Mouse (Mus musculus) cerebellum, adult 11-12 months (tissue): Measurements from ENCODE around the gene Borcs5.

Source experiments
- DNase-seq: peaks from one replicate; pipeline ENCODE4 v3.0.0; 2022

Borcs5 gene

DNA sequence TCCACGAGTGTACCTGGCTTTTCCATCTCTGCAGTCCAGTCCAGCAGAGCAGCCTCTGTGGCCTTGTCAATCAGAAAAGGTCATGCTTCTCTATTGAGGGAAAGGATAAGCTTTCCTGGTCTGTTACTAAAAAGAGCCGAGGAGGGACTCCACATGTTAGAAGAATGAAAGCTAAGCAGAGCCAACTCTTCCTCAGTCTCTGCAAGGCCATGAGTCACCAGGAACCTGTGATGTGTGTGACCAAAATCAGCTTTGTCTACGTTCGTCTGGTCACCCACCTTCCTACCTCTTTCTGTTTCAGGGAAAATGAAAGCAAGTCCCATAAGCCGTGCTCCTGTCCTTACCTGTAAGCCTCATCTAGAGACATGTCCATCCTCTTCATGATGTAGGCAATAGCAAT lies 80.8 kb downstream of the Borcs5 start:
- no peak for DNase-seq

DNA sequence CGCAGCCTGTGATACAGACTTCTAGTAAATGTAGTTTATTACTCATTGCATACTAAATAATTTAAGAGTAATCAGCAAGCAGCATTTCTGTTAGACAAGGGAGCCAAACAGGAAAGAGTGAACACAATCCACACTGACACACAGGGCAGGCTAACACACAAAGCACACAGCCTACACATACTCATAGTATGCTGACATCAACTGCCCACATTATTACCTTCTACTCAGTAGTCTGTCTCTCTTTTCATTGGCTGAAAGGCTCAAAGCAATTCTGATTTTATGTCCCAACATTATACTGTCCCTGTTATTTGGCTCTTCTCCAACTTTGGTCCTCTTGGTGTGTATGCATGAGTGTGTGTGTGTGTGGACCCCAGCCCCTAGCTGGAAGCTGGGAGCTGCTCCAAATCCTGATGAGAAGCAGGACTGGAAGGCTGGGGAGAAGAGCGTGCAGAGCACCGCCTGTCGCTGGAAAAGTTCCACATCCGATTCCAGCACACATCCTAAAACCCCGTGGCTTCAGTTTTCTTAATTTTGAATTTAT lies 82.5 kb downstream of the Borcs5 start:
- DNase-seq, result no peak

DNA sequence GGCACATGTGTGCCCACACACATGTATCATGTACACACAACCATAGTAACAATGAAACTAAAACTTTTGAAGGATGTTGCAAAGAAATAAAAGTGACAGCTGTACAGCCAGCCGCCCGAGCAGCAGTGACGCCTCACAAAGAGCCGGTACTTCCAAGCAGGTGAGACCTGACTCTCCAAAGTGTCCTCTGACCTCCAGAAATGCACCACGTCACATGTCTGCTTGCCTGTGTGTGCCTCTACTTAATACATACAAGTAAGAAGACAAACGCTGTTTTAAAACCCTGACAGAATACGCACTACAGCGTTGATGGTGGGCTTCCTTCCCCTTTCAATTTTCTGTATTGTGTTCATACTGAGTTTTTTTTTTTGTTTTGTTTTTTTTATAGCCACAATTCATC lies 83.6 kb downstream of the Borcs5 start:
- no peak for DNase-seq

DNA sequence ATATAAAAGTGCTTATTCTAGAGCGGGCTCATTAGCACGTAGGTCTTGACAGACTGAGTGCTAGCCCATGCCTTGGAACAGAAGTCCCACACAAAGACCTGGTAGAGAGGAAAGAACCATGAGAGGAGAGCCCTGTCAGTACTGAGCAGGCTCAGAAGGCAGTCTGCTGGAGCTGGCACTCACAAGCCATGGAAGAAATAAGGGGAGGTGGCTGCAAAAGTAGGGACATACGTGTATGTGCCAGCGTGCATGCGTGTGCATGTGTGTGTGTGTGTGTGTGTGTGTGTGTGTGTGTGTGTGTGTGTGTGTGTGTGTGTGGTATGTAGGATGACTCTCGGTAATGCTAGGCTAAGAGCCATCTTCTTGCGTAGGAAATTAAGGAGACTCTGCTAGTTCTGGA lies 84.0 kb downstream of the Borcs5 start:
- no peak for DNase-seq

DNA sequence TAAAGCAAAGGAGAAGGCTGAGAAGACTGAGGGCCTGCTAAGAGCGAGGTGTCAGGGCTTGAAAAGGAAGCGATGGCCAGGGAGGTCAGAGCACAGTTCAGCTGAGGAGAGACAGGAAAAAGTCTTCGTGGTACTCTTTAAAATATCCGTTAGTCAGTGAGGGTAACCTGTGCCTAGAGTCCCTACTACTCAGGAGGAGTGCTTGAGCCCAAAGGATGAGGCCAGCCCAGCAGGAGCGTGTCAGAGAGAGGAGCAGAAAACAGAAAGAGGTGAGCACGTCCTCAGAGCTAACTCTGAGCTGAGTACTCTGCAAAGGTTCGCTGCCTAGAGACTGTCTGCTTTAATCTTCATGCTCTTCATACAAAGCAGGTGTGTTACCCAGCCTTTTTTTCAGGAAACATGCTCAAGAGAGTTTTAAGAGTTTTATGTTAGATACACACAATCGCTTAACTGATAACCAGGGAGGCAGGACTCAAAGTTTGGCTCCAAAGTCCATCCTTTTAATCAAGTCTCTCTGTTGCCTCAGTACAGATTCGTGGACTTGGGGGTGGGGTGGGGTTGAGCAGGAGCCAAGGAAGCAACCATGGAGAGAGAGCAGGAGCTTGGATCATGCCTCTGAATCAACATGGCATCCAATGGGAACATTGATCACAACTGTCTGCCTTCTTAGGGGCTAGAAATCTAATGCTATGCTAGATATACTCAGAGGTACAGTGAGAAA lies 84.7 kb downstream of the Borcs5 start:
- DNase-seq, result no peak

DNA sequence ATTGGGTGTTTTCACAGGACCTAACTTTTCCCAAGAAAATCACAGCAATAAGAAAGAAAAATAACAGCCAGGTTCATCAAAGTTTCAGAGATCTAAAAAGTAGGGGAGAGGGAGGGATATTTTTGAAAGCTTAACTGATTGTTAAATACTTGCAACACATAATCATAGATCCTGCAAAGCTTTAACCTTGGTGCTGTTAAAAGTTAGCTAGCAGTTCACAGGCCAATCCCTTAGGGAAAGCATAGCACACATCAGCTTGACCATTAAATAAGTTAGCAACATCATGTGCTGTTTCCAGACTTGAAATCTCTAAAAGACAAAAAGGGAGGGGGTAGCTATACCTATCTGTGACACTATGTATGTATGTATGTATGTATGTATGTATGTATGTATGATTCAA lies 86.1 kb downstream of the Borcs5 start:
- DNase-seq, result no peak

DNA sequence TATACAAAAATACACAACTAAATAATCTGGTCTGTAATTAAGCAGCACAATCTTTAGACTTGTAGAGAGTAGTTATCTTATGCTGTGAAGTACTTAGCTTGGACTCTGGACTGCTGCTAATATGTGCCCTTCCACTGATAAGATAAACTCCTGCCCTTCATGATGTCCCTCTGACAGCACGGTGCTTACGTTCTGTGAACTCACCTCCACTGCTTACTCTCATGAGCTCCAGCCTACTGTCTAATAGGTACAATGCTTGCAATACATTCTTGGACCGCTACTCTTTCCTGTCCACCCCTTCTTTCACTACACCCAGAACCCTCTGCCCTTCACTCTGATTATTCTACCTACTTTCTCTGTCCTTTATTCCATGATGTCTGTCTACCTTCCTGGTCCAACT lies 91.7 kb downstream of the Borcs5 start:
- DNase-seq, result no peak

DNA sequence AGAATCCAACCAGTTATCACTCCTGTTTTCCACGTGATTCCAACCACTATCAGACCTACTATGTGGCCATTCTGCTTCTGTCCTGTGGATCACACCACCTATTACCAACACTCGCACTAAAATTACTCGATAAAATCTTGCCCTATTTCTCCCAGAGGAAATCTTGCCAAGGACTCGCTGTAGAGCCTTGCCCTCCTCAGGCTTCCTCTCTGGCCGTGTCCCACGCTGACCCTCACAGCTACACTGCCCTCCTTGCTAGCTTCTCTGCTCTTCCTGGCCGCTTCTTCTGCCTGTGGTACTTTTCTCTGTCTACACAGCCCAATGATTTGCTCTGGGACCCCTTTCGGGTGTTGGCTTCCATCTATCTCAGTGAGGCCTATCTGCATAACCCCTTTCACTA lies 93.5 kb downstream of the Borcs5 start:
- no peak for DNase-seq

DNA sequence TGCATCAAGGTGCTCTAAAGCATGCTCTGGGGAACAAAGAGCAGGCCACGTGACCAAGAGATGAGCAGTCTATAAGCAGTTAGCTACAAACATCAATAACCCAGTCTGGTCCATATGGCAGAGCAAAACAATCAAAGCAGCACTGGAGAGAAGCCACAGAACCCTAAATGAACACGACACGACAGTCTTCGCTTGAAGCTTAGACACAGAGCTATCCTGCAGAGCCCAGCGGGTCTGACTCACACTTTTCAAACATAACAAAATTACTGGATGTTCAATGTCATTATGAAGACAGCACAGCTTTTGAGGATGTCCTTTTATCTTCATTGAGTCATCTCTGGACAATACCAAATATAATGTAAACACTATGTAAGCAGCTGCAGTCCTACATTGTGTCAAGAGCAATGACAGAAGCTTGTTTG lies 94.5 kb downstream of the Borcs5 start:
- no peak for DNase-seq

DNA sequence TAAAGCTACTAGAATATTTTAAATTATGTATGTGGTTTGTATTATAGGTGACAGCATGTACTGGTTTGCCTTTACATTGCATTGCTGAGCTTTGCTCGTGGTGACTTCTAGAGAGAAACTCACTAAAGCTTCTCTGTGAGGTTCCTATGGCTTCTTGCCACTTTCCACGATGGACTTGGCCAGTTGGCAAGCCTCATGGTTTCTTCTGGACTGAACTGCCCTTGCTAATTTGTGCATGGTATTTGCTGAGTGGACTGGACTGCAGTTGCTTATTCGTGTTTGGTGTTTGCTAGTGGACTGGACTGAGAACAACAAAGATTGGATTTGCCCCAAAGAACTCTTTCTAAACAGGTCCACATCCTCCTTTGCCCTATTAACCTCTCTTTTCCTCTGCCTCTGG lies 97.5 kb downstream of the Borcs5 start:
- DNase-seq, result no peak

DNA sequence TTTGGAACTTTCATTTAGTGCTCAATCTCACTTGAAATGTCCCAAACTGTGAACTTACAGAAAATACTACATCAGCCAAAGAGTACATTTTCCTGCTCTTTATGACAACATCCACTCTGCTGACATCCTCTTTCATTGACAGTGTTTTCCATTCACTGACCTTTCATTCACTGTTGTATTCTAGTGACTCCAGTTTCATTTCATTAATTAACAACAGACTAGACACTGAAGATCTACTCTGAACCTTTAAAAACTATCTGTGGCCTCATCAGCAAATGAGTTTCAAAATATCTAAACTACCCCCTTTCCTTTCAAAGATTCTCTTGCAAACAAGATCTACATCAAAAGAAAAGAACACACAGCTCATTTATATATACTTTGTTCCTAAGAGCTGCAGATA lies 104.3 kb downstream of the Borcs5 start:
- no peak for DNase-seq

DNA sequence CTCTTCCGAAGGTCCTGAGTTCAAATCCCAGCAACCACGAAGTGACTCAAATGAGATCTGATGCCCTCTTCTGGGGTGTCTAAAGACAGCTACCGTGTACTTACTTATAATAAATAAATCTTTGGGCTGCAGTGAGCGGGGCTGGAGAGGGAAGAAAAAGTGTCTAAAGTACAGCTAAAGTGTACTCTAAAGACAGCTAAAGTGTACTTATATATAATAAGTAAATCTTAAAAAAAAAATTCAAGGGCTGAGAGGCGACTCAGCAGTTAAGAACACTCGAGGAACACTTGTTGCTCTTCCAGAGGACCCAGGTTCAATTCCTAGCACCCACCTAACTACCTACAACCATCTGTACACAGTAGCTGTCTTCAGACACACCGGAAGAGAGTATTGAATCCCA lies 106.6 kb downstream of the Borcs5 start:
- no peak for DNase-seq

DNA sequence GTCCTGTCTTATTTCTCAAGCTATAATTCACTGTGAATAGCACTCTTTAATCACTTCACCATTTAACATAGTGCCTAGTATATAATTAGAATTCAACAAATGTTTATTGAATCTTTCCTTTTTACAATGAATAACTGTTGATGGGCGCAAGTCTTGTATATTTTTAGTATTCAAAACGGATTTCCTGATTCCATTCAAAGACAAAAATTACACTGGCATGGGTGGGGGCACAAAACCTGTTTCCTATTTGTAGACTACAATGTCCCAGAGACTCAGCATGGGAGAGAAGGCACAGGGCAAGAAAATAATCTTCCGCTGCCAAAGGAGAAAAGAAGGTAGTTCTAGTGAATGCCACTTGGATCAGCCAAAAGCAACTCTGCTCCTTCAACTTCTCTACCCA lies 108.8 kb downstream of the Borcs5 start:
- DNase-seq, result no peak

DNA sequence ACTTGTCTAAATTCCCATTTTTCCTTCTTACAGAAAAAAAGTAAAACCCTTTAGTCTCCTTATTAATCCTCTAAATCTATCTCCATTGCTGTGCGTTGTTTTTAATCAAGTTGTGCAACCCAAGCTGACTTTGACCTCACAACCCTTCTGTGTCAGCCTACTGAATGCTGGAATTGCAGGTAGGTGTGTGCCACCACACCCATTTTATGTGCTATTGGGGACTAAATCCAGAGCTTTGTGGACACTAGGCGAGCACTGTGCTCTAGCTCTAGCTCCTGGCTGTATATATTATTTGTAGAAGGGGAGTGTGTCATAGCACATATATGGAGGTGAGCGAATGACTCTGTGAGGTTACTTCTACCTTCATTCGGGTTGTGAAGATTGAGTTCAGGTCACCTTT lies 111.8 kb downstream of the Borcs5 start:
- no peak for DNase-seq

DNA sequence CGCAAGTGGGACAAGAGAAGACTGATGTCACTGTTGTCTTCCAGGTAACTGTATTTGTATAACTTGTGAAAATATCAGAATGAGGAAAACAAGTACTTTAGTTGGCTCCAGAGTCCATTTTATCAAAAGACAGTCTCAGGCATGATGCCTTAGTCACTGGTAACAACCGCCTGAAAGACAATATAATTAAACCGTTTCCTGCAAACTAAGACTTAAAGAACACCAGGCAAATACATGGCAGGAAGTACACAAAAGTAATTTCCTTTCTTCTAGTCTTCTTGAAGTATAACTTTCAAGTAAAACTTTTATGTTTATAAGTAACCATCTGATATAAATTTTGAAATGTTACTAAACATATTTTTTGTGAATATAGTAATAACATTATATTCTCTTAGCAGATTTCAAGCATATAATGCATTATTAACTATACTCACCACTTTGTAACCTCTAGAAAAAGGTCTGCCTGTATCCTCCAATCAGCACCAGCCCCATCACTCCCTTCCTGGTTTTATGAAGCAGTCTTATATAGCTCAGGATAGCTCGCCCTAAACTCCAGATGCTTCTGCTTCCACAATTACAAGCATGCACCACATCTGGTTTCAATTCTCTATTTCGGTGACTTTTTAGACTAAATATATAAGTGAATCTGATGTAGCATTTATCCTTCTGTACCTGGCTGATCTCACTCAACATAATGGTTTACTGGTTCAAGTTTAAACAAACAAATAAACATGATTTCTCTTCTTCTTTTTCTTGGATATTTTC lies 112.8 kb downstream of the Borcs5 start:
- DNase-seq, result no peak

DNA sequence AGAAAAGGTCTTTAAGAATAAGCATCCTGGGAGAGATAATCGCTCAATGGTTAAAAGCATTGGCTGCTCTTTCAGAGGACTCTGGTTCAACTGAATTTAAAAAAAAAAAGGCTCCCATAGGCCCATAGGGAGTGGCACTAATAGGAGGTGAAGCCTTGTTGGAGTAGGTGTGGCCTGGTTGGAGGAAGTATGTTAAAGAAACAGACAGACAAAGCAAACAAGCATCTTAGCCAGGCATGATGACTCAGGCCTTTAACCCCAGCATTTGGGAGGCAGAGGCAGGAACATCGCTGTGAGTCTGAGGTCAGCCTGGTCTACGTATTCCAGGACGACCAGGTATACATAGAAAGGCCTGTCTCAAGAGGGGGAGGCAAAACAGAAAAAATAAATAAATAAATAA lies 114.1 kb downstream of the Borcs5 start:
- DNase-seq, result no peak

DNA sequence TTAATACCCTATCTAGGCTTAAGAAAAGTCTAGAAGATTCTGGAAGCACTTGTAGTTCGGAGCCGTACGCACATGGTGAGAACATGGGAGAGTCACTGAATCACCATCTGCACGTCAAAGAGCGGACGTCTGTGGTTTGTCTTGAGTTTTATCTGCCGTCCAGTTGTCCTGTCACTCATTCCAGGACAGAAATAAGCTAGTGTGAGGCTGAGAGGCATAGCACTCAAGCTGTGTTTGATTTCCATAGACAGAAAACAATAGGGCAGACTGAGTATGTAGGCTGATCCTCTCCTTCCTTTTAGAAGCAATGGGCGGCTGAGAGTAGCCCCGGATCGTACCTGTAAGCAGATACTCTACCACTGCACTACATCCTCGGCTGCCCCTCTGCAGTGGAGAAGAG lies 114.5 kb downstream of the Borcs5 start:
- no peak for DNase-seq

DNA sequence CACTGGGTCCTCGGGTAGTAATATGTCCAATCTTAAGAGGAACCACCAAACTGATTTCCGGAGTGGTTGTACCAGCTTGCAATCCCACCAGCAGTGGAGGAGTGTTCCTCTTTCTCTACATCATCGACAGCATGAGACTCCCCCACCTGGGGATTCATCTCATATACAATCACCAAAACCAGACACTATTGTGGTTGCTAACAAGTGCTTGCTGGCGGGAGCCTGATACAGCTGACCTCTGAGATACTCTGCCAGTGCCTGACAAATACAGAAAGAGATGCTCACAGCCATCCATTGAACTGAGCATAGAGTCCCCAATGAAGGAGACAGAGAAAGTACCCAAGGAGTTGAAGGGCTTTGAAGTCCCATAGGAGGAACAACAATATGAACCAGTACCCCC lies 116.7 kb downstream of the Borcs5 start:
- no peak for DNase-seq
